Mouse (Mus musculus) adrenal gland, adult 2 months (tissue): ENCODE results near the gene Eps8. TPM values are rescaled to one million over a fixed set of nuclear protein-coding genes. Genes with fewer than 3 reads are reported as not detected.
"Not testable (repeated sequence)": the region's sequence is repeated elsewhere in the genome, so short reads cannot be mapped to it uniquely, and the experiment has no call there.

Experiments used
- DNase-seq: peaks from one replicate; pipeline ENCODE4 v3.0.0; 2021
- polyA plus RNA-seq: library from polyadenylated mRNA; depleted of rRNA; stranded (reverse); fragments of >200 nt; gene quantifications from 2 replicates; pipeline ENCODE4 v1.2.3, GENCODE M21; 2012
- total RNA-seq, 2 experiments: library from RNA; stranded (reverse); gene quantifications; 2 replicates each; pipeline ENCODE4 v1.2.3; 2021

Eps8 gene
- total and polyA plus RNA-seq, 3 experiments: 18.8 to 51.5 (median 22.1) TPM

DNA sequence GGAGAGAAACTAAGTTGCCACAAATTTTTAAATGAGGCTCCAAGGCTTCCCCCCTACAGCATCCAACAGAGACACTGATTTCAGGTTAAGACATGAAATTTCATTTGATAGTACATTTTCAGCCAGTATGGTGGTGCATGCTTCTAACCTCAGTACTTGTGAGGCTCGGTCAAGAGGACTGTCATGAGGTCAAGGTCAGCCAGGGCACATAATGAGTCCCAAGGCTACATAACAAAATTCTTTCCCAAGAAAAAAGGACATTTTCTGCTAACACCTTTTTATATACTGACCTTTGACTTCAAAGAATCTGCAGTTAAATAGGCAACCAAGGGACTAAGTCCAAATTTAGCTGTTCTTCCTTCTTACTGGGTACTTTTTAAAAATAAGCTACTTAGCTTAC is 181.2 kb downstream of the Eps8 start:
- DNase-seq: no peak

DNA sequence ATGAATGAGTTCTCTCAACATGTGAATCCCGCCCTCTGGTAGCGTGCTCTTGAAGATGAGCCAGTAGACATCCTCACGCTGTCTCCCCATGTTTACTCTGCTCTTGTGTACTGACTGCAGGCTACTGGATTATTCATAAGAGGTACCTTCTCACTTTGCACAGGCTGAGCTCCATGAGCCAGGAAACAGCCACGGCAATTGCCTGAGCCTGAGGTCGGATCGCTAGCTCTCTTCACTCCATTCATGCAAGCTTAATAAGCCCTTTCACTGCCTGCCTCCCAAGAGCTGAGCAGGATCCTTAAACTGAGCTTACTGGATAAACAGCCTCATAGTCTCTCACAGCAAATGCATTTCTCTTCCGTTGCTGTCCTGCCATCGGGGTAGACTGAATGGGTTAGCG is 182.5 kb downstream of the Eps8 start:
- no peak for DNase-seq

DNA sequence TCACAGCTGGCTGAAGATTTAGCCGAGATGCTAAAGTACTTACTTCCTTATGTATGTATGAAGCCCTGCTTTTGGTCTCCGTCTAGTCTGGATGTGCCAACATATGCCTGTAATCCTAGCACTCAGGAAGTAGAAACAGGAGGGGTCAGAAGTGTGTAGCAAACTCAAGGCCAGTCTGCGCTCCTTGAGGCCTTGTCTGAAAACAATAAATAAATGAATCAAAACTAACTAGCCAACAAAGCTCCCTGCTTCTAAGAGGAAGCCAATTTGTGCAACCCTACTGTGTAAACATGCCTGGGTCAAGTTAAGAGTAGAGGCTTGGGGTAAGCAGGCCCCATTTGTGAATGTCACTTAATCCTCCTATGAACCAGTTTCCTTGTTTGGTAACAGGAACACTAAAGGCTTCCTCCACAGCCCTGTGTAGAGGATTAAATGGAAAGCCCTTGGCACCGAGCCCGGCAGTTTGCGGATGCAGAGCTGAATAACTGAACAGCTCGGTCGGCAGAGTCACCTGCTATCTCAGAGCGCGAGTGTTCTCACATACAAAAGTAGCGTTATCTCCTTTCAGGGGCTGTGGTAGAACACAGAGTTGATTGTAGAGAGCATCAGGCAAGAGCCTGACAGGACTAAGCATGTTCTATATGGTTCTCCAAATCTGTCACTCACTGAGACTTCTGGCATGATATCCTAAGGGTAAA is 183.6 kb downstream of the Eps8 start:
- peak; percentile 87 for DNase-seq

DNA sequence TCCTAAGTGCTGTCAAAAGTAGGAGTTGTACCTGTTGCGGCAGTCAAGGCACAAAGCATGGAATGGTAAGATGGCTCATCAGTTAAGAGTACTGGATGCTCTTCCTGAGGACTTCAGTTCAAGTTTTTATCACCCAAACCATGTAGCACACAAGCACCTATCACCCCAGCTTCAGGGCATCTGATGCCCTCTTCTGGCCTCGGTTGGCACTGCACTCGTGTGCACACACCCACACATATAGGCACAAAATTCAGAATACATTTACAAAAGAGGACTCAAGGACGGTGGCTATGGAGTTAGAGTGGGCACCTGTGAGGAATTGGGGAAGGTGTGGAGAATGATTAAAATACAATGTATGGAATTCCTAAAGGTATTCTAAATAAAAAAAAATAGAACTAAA is 185.1 kb downstream of the Eps8 start:
- DNase-seq: no peak

DNA sequence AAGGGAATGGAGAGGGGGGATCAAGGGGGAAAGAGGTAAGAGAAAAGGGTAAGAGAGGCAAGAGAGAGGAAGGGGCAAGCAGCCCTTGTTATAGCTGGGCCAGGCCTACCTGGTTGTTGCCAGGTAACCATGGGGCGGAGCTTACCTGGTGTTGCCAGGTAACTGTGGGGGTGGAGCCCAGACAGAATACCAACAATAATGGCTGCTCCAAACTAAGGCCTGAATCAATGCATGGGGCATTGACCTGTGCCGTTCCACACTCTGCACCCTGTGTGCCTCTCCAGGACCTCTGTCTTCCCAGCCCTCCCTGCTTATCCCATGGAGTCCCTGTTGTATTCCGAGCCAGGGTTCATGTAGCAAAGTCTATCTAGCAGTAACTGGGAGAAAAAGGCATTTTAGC is 187.0 kb downstream of the Eps8 start:
- no peak for DNase-seq

DNA sequence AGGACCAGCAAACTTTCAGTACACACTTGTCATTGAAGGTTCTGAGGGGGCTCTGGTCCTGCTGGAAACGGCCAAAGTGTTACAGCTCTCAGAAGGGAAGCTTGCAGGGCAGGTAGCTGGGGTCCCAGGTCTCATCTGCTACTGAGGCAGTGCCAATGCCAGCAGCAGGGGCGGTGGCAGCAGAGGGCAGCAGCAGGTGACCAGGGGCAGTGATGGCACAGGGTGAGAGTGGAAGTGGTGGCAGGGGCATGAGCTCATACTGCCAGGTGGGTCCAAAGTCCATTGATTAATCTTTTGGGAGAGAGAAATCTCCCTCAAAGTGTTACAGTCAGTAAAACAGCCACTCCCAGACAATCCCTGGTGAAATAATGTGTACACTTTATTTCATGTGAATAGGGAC is 188.4 kb downstream of the Eps8 start:
- no peak for DNase-seq

DNA sequence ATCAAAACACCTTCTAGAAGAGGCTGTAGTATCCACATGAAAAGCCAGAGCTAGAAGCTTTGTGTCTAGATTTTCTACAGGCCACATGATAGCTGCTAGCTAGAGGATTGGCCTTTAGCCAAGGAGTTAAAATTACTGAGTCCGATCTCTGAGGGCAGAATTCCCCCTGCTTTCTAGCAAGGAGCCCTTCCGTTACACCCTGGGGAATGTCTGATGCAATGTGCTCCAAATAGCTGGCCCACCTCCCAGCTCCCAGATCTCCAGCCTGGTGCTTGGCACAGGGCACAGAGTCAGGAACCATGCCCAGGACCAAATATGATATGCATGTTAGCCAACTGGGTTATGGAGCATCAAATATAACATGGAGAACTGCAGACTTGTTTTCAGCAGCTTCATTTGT is 189.4 kb downstream of the Eps8 start:
- DNase-seq: peak; percentile 73

DNA sequence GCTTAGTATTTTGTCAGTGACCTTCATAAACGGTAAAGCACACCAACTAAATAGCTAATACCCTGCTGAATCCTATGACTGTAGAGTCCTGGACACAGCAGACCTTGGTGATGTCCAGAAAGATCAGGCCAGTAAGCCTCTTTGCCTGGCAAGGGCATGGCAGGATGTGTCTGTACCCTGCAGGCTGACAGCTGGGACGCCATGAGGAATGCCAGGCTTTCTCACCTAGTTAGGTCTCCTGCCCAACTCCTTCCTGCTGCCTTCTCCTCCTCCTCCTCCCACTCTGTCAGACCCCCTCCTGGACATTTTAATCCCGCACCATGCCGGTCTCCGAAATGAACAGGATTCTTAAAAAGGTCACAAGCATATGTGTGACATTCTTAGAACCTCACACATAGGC is 190.9 kb downstream of the Eps8 start:
- DNase-seq: no peak

DNA sequence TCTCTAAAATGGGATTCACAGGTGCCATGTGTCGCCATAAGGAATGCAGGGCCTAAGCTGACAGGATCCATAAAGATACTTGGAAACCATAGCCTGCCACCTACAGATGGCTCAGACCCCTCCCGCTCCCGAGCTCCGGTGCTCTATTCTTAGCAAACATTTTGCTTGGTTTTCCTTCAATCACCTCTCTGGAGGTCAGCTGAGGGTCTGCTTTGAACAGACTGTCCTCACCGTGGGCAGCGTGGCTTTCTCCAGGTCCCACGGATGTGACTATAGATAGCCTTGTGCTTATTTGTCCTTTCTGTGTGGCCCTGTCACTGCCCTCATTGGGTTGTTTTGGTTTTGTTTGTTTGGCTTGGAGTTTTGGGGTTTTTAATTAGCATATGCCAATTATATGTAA is 196.5 kb downstream of the Eps8 start:
- no peak for DNase-seq

DNA sequence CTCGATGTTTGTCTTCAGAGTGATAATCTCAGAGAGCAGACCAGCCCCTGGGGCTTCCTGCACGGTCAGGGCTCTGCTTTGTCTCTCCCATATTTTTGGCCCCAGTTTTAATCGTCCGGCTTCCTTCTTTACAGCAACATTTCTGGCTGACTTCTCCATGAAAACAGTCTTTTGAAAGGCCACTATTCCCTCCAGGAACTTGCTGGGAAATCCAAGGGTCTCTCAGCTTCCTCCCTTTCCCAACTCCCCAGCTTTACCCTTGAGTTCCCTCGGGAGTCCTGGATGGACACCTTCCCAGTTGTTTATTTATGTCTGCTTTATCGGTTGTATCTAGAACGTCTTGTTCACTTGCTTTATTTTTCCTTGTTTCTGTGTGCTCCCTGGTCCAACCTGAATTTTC is 197.5 kb downstream of the Eps8 start:
- no peak for DNase-seq

DNA sequence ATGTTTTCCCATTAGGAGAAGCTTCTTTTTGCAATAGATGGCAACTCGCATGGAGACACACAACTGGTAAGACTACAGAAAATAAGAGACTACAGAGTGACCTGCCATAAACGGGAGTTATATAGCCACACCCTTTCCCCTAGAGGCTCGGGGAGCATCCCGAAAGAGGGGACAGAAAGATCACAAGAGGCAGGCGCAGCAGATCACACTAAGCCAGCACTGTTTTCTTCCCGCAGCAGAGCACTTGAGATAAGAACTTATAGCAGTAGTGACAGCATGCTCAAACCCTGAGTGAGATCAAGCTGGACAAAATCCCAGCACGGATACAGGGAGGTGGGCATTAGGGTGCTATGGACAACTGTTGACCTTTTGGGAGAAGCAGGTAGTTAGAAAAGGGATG is 198.6 kb downstream of the Eps8 start:
- no peak for DNase-seq

DNA sequence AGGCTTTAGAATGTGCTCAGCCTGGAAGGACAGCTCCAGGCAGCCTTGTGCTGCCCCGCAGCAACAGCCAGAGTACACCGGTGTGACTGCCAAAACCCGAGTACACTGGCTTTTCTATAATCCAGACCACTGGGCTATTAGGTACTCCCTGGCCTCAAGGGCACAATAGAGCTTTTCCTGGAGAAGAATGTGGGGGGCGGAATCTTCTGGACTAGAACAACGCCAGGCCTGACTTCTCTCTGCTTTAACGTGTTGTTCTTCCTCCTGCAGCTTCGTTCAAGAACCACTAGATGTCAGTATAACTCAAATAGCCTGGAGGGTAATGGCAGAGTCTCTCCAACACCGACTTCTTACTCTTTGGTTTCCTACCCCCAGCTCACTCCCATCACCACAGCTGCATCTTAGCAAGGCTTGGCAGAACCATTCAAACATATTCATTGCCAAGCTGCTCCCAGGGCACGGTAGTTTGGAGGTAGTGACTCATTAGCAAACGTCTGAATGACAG is 199.1 kb downstream of the Eps8 start:
- DNase-seq: peak; percentile 49

DNA sequence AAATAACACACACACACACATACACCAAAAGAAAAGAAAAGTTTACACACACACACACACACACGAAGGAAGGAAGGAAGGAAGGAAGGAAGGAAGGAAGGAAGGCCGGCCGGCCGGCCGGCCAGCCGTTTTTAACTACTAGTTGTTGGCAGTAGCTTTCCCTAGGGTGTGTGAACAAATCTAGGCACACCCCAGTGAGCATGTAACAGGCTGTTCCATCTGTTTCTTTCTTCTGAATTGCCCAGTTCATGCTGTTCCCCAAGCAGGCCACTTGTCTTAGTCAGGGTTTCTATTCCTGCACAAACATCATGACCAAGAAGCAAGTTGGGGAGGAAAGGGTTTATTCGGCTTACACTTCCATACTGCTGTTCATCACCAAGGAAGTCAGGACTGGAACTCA is 208.6 kb downstream of the Eps8 start:
- DNase-seq: not testable (repeated sequence)

DNA sequence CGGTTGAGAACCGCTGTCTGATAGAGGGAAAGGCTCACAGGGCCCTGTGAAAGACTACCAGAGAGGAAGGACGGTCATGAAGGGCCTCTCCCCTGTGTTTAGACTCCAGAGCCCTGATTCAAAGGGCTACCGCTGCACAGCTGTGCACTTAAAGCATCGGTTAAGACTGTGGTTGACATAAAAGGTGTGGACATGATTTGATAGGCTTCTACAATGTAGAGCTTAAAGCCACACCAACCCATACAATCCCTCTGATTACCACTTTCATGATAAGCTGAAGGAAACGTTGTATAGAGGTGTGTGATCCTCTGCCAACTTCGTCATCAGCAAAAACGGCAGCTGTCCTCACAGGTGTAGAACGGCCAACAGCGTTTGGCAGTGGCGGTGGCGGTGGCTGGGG is 211.6 kb downstream of the Eps8 start:
- no peak for DNase-seq

DNA sequence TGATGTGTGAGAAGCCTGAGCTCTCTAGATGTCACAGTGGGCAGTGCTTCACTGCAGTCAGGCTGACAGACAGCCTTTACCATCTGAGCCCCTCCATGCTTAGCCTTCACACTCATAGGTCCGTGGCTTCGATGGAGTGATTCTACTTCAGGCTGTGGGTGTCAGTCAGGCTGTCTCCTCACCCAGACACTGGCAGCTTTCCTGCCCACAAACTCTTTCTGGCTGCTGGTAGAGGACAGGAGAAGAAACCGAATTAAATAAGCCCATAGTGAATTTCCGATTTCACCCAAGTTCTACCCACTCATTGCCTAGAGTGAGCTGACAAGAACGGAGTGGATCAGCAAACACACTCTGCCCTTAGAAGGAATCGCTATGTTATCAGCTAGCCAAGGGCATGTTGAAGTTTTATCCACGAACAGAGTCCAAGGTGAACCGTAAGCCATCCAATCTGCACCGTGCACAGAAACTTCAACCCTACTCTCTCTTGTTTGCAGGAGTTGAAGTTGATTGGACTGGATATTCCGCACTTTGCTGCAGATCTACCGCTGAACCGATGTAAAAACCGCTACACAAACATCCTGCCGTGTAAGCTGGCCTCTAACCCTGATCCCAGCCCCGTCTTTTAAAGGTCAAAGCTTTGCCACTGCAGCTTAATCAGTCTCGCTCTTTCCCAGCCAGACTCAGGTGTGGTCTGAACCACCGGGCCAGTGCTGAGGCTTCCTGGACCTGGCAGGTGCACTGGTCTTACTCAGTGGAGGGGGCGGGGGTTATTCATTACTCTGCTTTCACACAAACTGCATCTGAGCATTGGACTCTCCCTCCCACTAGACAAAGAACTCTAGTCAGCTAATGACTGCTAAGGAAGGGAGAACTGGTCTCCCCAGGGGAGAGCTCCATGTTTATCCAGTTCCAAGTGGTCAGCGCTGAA is 213.9 kb downstream of the Eps8 start:
- DNase-seq: no peak

DNA sequence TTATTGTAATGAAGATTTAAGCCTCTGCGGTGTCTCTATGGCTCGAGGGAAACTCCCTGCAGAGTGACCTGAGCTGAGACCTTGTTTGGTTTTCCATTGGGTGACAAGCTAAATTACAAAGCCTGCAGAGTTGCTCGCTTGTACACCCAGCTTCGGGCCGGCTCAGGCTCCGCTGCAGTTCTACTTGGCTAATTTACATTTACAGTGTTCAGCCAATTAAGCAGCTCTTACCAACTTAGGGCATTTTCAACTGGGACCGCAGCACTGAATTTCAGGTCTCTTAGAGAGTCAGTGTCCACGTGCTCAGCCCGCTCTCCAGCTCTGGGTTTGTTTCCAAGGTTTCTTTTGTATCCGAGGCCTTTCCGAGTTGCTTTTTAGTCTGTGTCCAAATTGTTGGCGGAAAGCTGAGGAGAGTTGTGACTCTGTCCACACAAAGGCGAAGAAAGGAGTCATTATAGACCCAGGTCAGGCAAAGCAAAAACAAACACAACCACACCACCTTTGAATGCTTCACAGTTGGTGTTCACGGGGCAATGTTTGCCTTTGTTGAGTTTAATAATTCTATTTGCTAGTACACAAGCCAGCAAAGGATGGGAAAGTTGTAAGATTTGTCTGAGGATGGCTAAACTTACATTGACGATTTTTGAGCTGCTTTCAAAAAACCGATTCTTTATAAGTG is 216.6 kb downstream of the Eps8 start:
- no peak for DNase-seq

DNA sequence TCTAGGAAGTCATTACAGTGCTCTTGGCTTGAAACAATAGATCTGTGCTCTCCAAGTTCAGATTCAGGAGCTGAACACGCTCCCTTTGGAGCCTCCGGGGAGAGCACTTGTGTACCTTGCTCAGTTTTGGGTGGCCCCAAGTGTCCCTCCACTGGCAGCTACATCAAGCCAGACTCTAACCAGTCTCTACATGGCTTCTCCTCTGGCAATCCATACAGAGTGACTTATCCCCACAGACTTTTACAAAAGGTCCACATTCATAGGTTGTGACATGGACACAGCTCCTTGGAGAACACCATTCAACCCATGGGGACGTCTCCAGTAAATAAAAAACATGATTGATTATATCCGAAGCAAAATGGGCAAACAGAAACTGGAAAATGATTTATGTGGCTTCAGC is 217.2 kb downstream of the Eps8 start:
- no peak for DNase-seq

DNA sequence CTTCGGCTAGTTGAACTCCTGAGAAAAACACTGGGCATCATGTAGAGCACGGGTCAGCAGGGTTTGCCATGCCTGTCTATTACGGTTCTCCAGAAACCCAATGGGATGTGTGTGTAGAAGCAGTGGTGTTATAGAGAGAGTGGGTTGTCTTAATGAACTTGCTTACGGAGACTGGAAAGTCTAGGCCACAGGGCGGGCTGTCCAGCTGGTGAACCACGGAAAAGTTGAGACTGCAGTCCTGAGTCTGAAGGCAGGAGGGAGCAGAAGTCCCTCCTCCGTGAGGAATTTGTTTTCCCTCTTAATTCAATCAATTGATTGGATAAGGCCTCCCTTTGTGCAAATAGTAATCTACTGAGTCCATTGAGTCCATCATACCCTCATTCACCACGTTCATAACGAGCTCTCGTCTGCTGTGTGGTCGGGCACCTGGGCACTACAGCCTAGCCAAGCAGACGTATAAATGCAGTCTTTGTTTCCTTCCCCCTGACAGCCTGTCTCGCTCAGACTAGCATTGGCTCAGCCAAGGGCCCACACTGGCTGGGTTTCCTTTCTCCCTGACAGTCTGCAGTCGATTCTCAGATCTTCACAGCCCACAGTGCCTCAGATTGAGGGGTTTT is 221.0 kb downstream of the Eps8 start:
- no peak for DNase-seq
